Mouse (Mus musculus) retina, adult 2 months (tissue): ENCODE results near the gene Atg4a-ps.

ENCODE experiments used
- DNase-seq: peaks from one replicate; pipeline ENCODE4 v3.0.0-alpha.2; 2012; ENCODE audit warnings: low read depth, low spot score

The Atg4a-ps gene

DNA sequence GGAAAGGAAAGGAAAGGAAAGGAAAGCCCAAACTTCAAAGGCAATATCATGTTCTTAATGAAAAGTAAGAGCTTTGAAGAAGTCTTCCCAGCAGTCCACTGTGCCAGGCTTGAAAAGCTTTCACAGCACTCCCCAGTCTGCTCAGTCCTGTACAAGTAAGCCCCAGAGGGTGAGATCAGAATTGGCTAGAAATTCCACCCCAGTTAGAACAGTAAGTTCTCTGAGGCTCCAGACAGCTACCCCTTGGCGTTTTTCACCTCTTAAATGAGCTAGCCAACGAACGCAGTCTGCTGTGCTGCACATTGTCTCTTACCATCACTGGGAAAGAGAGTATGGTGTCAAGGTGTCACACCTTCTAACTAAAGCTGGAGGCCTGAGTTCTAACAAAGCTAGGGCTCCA lies 18.2 kb downstream of the Atg4a-ps start:
- no peak for DNase-seq

GRCm38 (mm10) chr3:103626481-103626880 lies 19.4 kb downstream of the Atg4a-ps start:
- DNase-seq = no peak

DNA sequence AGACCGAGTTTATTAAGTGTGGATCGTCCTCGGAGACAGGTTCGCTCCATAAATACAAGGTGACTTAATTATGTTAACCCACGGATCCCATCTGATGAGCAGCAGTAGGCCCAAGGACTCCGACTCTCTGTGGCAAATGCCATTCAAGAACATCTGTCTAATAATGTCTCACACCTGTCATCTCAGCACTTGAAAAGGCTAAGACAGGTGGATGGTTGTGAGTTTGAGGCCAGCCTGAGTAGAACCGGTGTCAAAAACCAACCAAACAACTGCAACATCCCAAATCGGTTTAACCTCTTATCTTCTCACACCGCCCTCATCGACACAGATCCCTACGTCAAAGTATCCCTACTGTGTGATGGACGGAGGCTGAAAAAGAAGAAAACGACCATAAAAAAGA lies 20.7 kb downstream of the Atg4a-ps start:
- no peak for DNase-seq

DNA sequence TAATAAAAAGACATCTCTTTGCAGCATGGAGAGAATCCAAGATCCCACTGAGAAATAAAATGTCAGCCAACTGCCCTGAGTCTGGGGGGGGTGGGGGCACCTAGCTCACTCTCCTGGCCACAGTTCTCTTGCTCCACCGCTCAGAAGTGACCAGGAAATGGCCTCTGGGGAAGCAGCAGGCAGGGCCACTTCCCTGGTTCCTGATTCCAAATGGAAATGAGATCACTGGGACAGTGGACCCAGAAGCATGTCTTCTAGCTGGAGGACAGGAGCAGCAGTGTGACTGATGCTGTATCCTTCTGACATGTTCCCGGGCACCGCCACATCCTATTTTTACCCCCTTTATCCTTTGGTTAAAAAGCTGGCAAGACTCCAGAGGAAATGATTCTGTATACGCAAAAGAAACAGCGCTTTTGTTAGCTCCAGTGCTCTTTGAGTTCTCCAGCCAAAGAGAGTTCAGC lies 21.2 kb downstream of the Atg4a-ps start:
- no peak for DNase-seq

GRCm38 (mm10) chr3:103623893-103624470 lies 21.9 kb downstream of the Atg4a-ps start:
- no peak for DNase-seq

DNA sequence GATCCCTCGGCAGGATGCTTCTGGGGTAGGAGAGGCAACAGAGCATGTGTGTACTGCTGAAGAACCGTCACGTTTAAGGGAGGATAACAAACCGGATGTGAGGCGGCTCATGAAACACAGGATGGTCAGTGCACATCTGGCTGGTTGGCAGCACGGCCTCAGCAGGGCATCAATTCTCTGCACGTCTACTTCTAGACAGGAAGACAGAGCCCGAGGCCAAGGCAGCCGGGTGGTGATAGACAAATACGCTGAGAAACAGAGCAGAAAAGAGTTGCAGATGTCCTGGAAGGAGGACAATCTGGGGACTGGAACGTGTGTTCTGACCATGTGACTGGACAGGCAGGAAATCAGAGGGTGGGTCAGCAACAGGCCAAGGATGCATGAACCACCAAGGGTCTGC lies 25.8 kb downstream of the Atg4a-ps start:
- DNase-seq = no peak

GRCm38 (mm10) chr3:103616981-103617380 lies 28.9 kb downstream of the Atg4a-ps start:
- no peak for DNase-seq

- DNase-seq = no peak
Measured at GRCm38 (mm10) chr3:103615621-103616020, 30.2 kb downstream of the Atg4a-ps start.

- no peak for DNase-seq
Measured at GRCm38 (mm10) chr3:103612636-103613355, 33.1 kb downstream of the Atg4a-ps start.

DNA sequence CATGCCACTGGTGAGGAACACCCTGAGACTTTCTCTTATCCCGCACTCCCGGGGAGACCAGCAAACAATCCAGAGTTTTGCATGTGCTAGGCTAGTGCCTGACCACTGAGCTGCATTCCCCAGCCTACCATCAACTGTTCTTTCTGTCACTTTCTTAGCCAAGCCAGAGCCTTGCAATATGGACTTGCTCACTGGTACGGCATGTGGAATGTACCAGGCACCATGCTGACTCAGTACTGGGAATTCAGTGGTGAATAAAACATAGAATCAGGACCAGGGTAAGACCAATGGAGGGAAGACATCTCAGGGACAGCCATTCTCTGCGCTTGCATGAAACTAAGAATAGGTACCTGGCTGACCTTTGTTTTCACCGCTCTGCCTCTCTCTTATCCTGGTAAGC lies 35.6 kb downstream of the Atg4a-ps start:
- no peak for DNase-seq

- no peak for DNase-seq
Measured at GRCm38 (mm10) chr3:103606660-103607595, 38.9 kb downstream of the Atg4a-ps start.

GRCm38 (mm10) chr3:103606045-103606597 lies 39.7 kb downstream of the Atg4a-ps start:
- no peak for DNase-seq

- no peak for DNase-seq
Measured at GRCm38 (mm10) chr3:103601561-103601960, 44.3 kb downstream of the Atg4a-ps start.

DNA sequence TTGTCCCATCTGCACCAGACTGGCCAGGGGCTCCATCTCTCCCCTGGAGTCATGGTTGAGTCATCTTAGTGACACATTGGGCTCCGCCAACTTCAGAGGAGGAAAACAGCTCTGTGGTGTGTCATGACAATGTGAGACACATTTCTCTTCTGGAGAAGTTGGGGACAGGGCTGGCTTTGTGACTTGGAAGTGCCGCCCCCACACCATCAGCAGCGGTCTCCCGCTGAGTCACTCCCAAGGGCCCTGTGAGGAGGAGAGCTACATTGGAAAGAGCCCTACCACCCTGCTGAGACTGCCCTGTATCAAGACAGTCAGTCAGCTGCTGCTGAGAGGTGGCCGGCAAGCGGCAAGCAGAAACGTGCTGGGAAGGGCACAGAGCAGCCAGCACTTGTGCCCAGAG lies 44.9 kb downstream of the Atg4a-ps start:
- no peak for DNase-seq

- no peak for DNase-seq
Measured at GRCm38 (mm10) chr3:103597586-103597985, 48.3 kb downstream of the Atg4a-ps start.

DNA sequence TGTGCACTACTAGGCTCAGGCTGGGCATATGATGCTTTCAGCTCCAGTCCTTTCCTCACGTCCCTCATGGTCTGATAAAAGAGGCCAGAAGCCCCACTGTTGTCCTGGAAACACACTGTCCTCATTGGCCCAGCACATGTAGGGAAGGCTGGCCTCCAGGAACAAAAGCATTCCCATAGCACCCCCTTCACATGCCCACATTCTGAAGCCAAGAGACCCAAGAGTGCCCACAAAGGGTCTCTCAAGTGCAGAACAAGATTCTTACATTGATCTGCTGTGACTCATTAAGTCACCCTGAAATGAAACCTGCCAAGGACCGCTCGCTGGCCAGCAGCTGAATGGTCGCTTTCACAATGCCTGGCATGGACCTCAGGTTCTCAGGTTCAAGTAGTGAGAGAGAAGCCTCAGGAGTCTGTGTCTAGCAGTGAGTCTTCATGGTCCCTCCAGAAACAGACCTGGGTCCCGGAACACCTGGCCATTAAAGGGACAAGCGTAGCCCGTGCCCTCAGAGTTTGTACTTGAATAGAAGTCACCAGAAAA lies 50.5 kb downstream of the Atg4a-ps start:
- no peak for DNase-seq
